Mouse (Mus musculus): ENCODE measurements around the gene Apobec1.

DNA sequence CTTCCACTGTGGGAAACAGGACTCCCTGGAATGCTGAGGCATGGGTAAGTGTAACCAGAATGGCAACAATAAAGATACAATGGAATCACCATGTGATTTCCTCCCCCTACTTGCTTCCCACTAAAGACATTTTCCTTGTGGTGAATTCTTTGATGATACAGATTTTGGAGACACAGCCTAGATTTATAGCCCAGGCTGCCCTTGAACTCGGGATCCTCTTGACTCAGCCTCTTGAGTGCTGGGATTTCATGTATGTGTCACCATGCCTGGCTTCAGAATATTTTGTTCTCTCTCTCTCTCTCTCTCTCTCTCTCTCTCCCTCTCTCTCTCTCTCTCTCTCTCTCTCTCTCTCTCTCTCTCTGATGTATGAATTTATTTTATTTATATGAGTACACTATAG is 23.2 kb downstream of the Apobec1 start:
- TF ChIP-seq POLR2A (IDR thresholded peaks at IDR 0.05; ENCODE audit: borderline replicate concordance, low read depth, low read length) (no peak), CTCF (IDR thresholded peaks at IDR 0.05; ENCODE audit: low read depth, low read length) (no peak)

All from bone marrow macrophage, adult 2 months (primary cell).